In genomic region chr13:92134792-92135191, GRCm38 (mm10) we compare ENCODE assay signal across 32 mouse cellular contexts. TPM values are rescaled to one million over a fixed set of nuclear protein-coding genes. Genes with fewer than 3 reads are reported as not detected.
"Had no signal": no experiment of that assay in that cellular context is flagged by ENCODE, and none has a peak within 500 bp of the region (broad histone marks: within the 10 kb centered on the region; RNA-seq: fewer than 3 reads in every experiment).

No protein-coding gene starts in this region.

- H3K4me1 ChIP-seq: limb, embryonic 12.5 days; liver, embryonic 12.5 days; liver, embryonic 15.5 days had no signal

- H3K27me3 ChIP-seq: midbrain, embryonic 15.5 days had no signal

- DNase-seq: left cerebral cortex, postnatal 4 days; liver; liver, embryonic 13.5 days; liver, postnatal 0 days; lung, adult 18-20 months; lung, adult 2 months; lung, embryonic 14.5 days; lung, postnatal 10 days; lung, postnatal 14 days; lung, postnatal 36 days; lung, postnatal 4 days; midbrain, embryonic 14.5 days had no signal

- H3K27ac ChIP-seq: limb, embryonic 10.5 days; limb, embryonic 12.5 days; limb, embryonic 13.5 days; limb, embryonic 15.5 days; liver, embryonic 12.5 days; liver, embryonic 13.5 days; liver, embryonic 14.5 days; liver, embryonic 15.5 days; lung, embryonic 15.5 days; macrophage; midbrain, embryonic 10.5 days; midbrain, embryonic 12.5 days; midbrain, embryonic 13.5 days; midbrain, embryonic 15.5 days; neural tube, embryonic 12.5 days had no signal

- H3K9me3 ChIP-seq: limb, embryonic 10.5 days; limb, embryonic 12.5 days; limb, embryonic 13.5 days; limb, embryonic 15.5 days; liver, embryonic 12.5 days; liver, embryonic 15.5 days; lung, embryonic 15.5 days; midbrain, embryonic 10.5 days; midbrain, embryonic 12.5 days; midbrain, embryonic 13.5 days; midbrain, embryonic 15.5 days; neural tube, embryonic 12.5 days had no signal

- H3K36me3 ChIP-seq: limb, embryonic 10.5 days; limb, embryonic 12.5 days; limb, embryonic 13.5 days; limb, embryonic 15.5 days; liver, embryonic 12.5 days; liver, embryonic 13.5 days; liver, embryonic 15.5 days; lung, embryonic 15.5 days; midbrain, embryonic 10.5 days; midbrain, embryonic 12.5 days; midbrain, embryonic 13.5 days; midbrain, embryonic 15.5 days; neural tube, embryonic 12.5 days had no signal

- H3K4me2 ChIP-seq: limb, embryonic 12.5 days; limb, embryonic 13.5 days; limb, embryonic 15.5 days; liver, embryonic 11.5 days; liver, embryonic 12.5 days; liver, embryonic 13.5 days; liver, embryonic 15.5 days; lung, embryonic 14.5 days; lung, embryonic 15.5 days; midbrain, embryonic 11.5 days; midbrain, embryonic 12.5 days; midbrain, embryonic 13.5 days; midbrain, embryonic 15.5 days; neural tube, embryonic 12.5 days had no signal

- ATAC-seq: liver, embryonic 12.5 days; liver, postnatal 0 days; lung, postnatal 0 days; midbrain, embryonic 13.5 days; midbrain, embryonic 15.5 days; midbrain, embryonic 16.5 days had no signal

- H3K4me3 ChIP-seq: limb, embryonic 10.5 days; limb, embryonic 12.5 days; limb, embryonic 13.5 days; limb, embryonic 15.5 days; liver, embryonic 12.5 days; liver, embryonic 13.5 days; liver, embryonic 15.5 days; lung, embryonic 15.5 days; megakaryocyte, embryonic 14.5 days; midbrain, embryonic 10.5 days; midbrain, embryonic 12.5 days; midbrain, embryonic 13.5 days; midbrain, embryonic 15.5 days; myocyte; neural tube, embryonic 12.5 days had no signal

- H3K9ac ChIP-seq: limb, embryonic 12.5 days; limb, embryonic 13.5 days; limb, embryonic 15.5 days; liver, embryonic 12.5 days; liver, embryonic 13.5 days; liver, embryonic 14.5 days; liver, embryonic 15.5 days; liver, postnatal 0 days; lung, embryonic 14.5 days; lung, embryonic 15.5 days; midbrain, embryonic 12.5 days; midbrain, embryonic 13.5 days; midbrain, embryonic 15.5 days; neural tube, embryonic 12.5 days had no signal

RNA-seq across cellular contexts. Expression of gene Rasgrf2, which starts 3.3 kb away (rescaled TPM):
- polyA plus RNA-seq: limb, embryonic 12.5 days; lung, embryonic 14.5 days; macrophage; midbrain, embryonic 10.5 days; midbrain, embryonic 11.5 days had no signal
